Mouse (Mus musculus): ENCODE measurements around the gene Prrt4.
"Not testable (repeated sequence)": the region's sequence is repeated elsewhere in the genome, so short reads cannot be mapped to it uniquely, and the experiment has no call there.

Gene Prrt4

DNA sequence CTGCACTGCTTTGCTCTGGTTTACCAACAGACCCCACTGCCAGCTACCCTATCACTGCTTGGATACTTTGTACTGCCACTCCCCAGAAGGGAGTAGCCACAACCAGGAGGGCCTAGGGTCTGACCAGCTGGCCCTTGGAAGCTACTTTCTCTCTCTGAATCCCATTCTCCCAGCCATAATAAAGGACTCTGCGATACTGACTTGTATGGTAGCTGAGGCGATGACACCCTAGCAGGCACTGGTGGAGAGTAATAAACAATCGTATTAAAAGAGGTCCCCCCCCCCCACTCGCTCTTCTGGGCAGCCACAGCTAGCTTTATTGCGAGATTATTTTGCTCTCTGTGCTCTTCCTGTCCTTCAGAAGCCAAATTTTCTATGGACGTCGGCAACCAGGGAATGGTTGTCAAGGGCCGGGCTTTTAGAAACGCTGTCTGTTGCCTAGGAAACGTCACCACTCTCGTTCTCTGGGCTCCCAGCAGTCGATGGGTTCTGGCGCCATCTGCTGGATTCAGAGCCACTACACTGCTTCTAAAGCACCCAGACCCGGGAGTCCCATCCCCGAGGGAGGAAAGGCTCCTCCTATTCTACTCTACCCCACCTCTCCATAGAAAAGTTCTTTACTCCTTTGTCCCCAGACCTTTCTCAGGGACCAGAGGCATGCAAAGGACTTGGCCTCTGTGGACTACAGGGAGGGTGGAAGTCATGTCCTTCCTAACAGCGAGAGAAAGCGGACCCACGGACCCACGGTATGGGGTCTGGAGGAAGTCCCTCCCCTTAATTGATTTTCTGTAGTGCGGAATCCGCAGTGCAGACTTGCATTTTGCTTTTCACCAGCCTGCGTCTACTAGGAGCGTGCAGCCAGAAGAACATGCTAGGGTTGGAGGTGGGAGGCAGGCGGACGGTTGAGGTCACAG lies 19.2 kb upstream of the Prrt4 start:
- peak; percentile 95 for DNase-seq (ENCODE audit: low spot score)

- DNase-seq (ENCODE audit: low spot score): peak; percentile 78
Measured at GRCm38 (mm10) chr6:29195846-29196698, 16.7 kb upstream of the Prrt4 start.

DNA sequence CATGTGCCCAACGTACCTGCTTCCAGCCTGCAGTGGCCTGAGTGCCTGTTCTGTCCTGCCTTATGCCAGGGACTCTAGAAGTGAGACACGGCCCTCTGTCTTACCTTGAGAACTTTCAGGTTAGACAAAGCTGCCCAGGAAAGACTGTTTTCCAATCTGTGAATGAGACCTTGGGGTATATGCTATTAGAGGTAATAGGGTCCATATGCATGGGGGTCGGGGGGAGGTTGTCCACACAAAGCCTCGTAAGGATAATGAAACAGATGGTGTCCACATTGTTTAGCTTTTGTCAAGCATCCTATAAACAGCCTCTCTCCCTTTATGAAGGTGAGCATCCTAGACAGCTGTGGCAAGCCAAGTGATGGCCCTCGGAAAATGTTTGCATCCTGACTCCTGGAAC lies 15.8 kb upstream of the Prrt4 start:
- no peak for DNase-seq (ENCODE audit: low spot score)

GRCm38 (mm10) chr6:29193961-29194750 lies 14.8 kb upstream of the Prrt4 start:
- no peak for DNase-seq (ENCODE audit: low spot score)

GRCm38 (mm10) chr6:29187936-29188335 lies 8.6 kb upstream of the Prrt4 start:
- DNase-seq (ENCODE audit: low spot score): no peak

- DNase-seq (ENCODE audit: low spot score): no peak
Measured at GRCm38 (mm10) chr6:29179843-29180242, 459 bp upstream of the Prrt4 start.

GRCm38 (mm10) chr6:29177901-29178879 lies 1.2 kb downstream of the Prrt4 start:
- DNase-seq (ENCODE audit: low spot score): no peak

DNA sequence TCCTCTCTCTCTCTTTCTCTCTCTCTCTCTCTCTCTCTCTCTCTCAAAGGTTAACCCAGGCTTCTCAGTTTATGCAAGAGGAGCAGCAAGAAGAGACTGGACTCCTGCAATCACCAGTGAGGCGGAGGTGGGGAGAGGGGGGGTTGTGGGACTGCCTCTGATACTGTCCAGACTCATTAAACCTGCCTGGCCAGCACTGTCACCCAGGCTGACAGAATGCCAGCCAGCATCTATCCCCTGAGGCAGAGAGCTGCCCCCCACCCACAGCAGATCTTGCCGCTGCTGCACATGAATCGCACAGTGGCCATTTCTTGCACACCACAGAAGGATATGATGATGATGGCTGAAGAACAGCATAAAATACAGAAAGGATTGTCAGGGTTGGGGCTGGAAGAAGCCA lies 4.3 kb downstream of the Prrt4 start:
- no peak for DNase-seq (ENCODE audit: low spot score)

GRCm38 (mm10) chr6:29174368-29174767 lies 5.0 kb downstream of the Prrt4 start:
- no peak for DNase-seq (ENCODE audit: low spot score)

DNA sequence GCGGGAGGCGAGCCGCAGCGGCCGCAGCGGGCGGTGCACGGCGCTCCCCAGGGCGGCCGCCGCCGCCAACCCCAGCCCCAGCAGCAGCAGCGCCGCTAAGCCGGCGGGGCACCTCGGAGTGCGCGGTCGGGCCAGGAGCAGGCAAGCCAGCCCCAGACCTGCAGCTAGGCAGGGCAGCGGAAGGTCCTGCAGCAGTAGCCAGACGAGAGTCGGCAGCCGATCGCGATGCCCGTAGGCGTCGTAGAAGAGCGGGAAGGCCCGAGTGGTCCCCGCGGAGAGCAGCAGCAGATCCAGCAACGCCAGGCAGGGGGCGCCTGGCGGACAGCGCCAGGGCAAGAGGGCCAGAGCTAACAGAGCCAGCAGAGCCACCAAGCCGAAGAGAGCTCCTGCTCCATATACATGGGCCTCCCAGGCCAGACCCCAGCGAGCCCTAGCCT lies 8.4 kb downstream of the Prrt4 start:
- DNase-seq (ENCODE audit: low spot score): peak; percentile 75

DNA sequence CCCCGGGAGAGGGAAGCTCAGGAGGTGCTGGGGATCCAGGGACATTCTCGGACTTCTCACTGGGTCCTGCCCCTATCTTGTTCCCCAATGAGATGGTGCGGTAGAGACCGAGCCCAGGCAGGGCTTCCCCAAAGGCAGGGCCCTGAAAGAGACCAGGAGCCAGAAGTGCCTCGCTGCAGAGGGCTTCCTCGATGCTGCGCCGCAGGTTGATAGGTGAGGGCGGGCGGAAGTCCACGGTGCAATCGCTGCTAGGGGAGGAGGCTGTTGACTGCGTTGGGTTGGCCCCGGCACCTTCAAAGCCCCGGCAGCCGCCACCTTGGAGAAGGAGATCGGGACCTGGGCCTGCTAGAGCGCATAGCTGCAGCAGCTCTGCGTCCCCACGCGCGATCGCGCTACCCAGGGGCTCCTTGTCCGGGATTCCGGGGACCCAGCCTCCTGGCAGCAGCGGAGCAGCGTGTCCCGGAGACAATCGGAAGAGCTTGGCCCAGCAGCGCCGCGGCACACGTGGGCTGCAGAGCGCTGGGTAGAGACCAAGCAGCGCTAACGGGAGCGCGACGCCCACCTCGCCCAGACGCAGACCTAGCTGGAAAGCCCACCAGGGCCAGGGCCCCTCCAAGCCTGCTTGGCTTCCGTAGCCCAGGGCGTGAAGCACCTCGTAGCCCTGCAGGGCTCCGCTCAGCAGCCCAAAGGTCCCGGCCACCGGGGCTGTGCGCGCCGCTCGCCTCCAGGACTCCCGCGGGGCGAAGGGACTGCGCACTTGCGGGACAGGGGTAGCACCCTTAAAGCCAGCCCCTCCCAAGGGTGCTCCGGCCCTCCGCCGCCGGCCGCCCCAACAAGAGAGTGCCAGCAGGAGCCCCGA lies 9.1 kb downstream of the Prrt4 start:
- DNase-seq (ENCODE audit: low spot score): no peak

DNA sequence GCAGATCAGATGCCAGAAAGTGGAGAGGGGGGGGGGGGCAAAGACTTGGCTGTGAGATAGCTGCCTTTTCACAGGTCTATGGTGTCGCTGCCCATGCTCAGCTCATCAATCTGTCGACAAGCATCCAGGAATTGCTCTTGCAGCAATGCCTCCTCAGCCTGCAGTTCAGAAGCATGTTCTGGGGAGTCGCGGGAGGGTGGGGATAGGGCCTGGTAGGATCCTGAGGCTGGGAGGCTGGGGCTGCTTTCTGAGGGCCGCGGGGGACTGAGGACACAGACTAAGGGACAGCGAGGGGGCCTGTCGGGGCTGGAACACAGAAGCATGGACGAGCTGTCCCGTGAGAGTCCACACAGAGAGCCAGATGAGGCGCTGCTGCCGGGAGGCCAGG lies 9.7 kb downstream of the Prrt4 start:
- DNase-seq (ENCODE audit: low spot score): no peak

DNA sequence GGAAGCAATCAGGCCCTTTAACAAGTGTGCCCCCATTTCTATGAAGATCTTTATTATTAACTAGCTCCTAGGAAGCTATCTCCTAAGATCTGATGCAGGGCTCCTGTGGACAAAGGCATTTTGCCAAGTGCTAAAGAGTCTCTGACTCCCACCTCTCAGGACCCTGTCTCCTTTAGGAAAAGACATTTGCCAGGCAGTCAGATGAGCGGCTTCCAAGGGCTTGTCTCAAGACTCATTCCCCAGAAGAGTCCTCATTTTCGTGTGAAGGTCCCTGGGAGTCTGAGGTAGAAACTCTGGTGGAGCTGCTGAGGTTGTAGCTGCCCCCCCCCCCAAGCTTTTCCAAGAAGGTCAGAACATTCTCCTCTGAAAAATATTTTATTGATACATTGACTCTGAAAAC lies 10.5 kb downstream of the Prrt4 start:
- no peak for DNase-seq (ENCODE audit: low spot score)

GRCm38 (mm10) chr6:29166196-29166595 lies 13.2 kb downstream of the Prrt4 start:
- DNase-seq (ENCODE audit: low spot score): peak; percentile 78

DNA sequence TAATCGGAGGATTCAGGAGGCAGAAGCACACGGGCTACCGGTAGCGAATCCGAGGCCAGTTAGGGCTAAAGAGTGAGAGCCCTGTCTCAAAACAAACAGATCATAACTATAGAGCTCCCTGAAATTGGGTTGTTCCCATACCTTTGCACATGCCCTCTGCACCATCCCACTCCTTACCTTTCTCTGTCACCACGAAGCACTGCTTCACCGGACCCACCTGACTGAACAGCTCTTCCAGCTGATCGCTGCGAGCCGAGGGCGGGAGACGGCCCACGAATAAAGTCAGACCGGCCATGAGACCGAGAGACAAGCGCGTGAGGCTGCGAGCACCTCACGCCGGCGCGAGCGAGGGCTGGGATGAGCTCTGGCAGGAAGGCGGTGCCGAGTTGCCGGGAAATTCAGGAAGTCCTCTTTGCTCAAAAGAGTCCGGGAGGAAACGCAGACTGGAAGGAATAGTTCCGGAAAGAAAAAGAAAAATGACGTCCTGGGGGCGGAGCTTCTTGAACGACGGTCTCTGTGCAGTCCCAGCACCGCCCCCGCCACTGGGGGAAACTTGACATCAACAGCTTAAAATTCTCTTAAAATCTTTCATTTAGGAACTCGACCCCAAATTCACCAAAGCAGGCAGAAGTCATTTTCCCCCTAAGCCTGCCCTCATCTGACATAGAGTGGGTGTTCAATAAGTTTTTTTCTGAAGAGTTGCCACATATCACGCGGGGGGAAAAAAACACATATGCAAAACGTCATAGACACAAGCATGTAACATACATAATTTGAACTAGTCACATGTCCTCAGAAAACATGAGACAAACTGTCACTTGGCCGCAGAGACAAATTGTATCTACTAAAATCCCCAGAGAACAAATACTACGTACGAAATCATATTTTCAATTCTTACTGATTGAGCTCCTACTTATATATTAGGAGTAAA lies 14.8 kb downstream of the Prrt4 start, which contains the start of gene Rbm28:
Rbm28 (minus strand) TSS at position 693 of the 931 bp plus-strand sequence.
- peak; percentile 96 for DNase-seq (ENCODE audit: low spot score)

GRCm38 (mm10) chr6:29161291-29161690 lies 18.1 kb downstream of the Prrt4 start:
- not testable (repeated sequence) for DNase-seq (ENCODE audit: low spot score)

GRCm38 (mm10) chr6:29160786-29161185 lies 18.6 kb downstream of the Prrt4 start:
- DNase-seq (ENCODE audit: low spot score): no peak

DNA sequence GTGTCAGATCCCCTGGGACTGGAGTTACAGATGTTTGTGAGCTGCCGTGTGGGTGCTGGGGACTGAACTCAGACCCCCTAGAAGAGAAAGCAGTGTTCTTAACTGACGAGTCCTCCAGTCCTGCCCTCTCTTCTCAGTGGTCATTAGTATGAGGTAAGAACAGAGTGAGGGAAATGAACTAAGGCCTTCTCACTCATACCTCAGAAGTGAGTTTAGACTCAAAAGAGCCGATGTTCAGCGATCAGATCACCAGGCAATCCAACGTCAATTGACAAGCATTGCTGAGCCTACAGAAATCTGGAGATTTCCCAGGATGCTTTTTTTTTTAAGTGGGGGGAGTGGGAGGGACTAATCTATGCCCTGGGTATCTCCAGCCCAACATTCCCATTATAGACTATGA lies 23.1 kb downstream of the Prrt4 start:
- no peak for DNase-seq (ENCODE audit: low spot score)

- no peak for DNase-seq (ENCODE audit: low spot score)
Measured at GRCm38 (mm10) chr6:29150001-29150400, 29.4 kb downstream of the Prrt4 start.

Data from MN1 (cell line).